Mouse (Mus musculus): ENCODE data around the gene Chrne. TPM values are rescaled to one million over a fixed set of nuclear protein-coding genes. Genes with fewer than 3 reads are reported as not detected.
A peak's percentile ranks its signal among the peaks of the same experiment; 100 is the strongest.

Chrne gene
- 0.56 TPM in 1 of 2 replicates, not detected in the other for polyA plus RNA-seq (2011; ENCODE audit: insufficient read depth, insufficient read length, low read depth, missing spikeins)

GRCm38 (mm10) chr11:70619101-70619500 is at the start of gene Chrne:
Gene Chrne (minus strand): TSS chr11:70619216.
- Histone ChIP-seq H3K4me3 (ENCODE audit: low read depth, low read length) (no peak within 1 kb of the TSS), H3K9me3 (replicated peaks; ENCODE audit: control insufficient read depth, insufficient read depth, low read length, poor library complexity, severe bottlenecking) (no peaks in the 10 kb centered on the region), H3K27ac (ENCODE audit: insufficient read depth, low read length) (no peak within 1 kb of the TSS), H3K4me1 (ENCODE audit: control insufficient read depth, insufficient read depth, low read length) (no peaks in the 10 kb centered on the region), H3K36me3 (ENCODE audit: control insufficient read depth, insufficient read depth, low read length, poor library complexity, severe bottlenecking) (no peaks in the 10 kb centered on the region), H3K9ac (ENCODE audit: low read depth, poor library complexity, severe bottlenecking) (no peak within 1 kb of the TSS), H3K27me3 (ENCODE audit: control insufficient read depth, insufficient read depth, low read length, poor library complexity, severe bottlenecking) (no peaks in the 10 kb centered on the region)
- TF ChIP-seq POLR2A (IDR thresholded peaks at IDR 0.05; ENCODE audit: insufficient read depth, low read length) (no peak), EP300 (IDR thresholded peaks at IDR 0.05; ENCODE audit: insufficient read depth, low read depth, low read length) (no peak), CTCF (IDR thresholded peaks at IDR 0.05; ENCODE audit: low read depth, low read length) (no peak)

- peaks cover 2% of the 10 kb centered on the region for H3K4me1 ChIP-seq (ENCODE audit: control insufficient read depth, insufficient read depth, low read length)
- H3K9me3 ChIP-seq (replicated peaks; ENCODE audit: control insufficient read depth, insufficient read depth, low read length, poor library complexity, severe bottlenecking) = no peaks in the 10 kb centered on the region
- no peak for TF ChIP-seq CTCF (IDR thresholded peaks at IDR 0.05; ENCODE audit: low read depth, low read length)
- no peak for TF ChIP-seq POLR2A (IDR thresholded peaks at IDR 0.05; ENCODE audit: insufficient read depth, low read length)
- TF ChIP-seq EP300 (IDR thresholded peaks at IDR 0.05; ENCODE audit: insufficient read depth, low read depth, low read length) = no peak
- peak overlapping the region; percentile 91 for H3K4me3 ChIP-seq (ENCODE audit: low read depth, low read length)
- peak overlapping the region; percentile 79 for H3K27ac ChIP-seq (ENCODE audit: insufficient read depth, low read length)
- H3K27me3 ChIP-seq (ENCODE audit: control insufficient read depth, insufficient read depth, low read length, poor library complexity, severe bottlenecking) = no peaks in the 10 kb centered on the region
- peak overlapping the region; percentile 84 for H3K9ac ChIP-seq (ENCODE audit: low read depth, poor library complexity, severe bottlenecking)
- peaks cover 31% of the 10 kb centered on the region for H3K36me3 ChIP-seq (ENCODE audit: control insufficient read depth, insufficient read depth, low read length, poor library complexity, severe bottlenecking)
Observed at GRCm38 (mm10) chr11:70668335-70668770, 49.3 kb upstream of the Chrne start.

- no peak for TF ChIP-seq CTCF (IDR thresholded peaks at IDR 0.05; ENCODE audit: low read depth, low read length)
- no peak for TF ChIP-seq EP300 (IDR thresholded peaks at IDR 0.05; ENCODE audit: insufficient read depth, low read depth, low read length)
- TF ChIP-seq POLR2A (IDR thresholded peaks at IDR 0.05; ENCODE audit: insufficient read depth, low read length) = no peak
- H3K36me3 ChIP-seq (ENCODE audit: control insufficient read depth, insufficient read depth, low read length, poor library complexity, severe bottlenecking) = peaks cover 38% of the 10 kb centered on the region
Observed at GRCm38 (mm10) chr11:70667271-70668150, 48.5 kb upstream of the Chrne start.

DNA sequence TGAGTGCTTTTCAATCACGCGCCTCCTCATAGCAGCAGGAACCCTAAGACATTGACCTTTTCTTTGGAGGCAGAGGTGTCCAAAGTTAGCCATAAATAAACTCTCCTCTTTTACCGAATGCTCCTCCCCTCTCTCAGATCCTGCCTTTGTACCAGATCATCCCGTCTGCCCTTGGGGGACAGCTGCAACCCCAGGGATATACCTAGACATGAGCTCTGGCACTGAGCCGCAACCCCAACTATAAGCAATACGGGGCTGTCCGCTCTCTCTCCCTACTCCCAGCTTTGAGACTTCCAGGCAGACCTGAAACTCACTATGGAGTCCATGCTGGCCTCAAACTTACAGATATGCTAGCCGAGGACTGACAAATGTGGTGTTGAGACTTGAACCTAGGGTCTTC is 47.7 kb upstream of the Chrne start:
- Histone ChIP-seq H3K36me3 (ENCODE audit: control insufficient read depth, insufficient read depth, low read length, poor library complexity, severe bottlenecking) (peaks cover 45% of the 10 kb centered on the region), H3K4me1 (ENCODE audit: control insufficient read depth, insufficient read depth, low read length) (peaks cover 2% of the 10 kb centered on the region), H3K9me3 (replicated peaks; ENCODE audit: control insufficient read depth, insufficient read depth, low read length, poor library complexity, severe bottlenecking) (no peaks in the 10 kb centered on the region), H3K4me3 (ENCODE audit: low read depth, low read length) (no peak overlapping the region), H3K27ac (ENCODE audit: insufficient read depth, low read length) (no peak overlapping the region), H3K9ac (ENCODE audit: low read depth, poor library complexity, severe bottlenecking) (0 out of 2 replicates have a peak overlapping the region, but pooled peaks have one; percentile 20), H3K27me3 (ENCODE audit: control insufficient read depth, insufficient read depth, low read length, poor library complexity, severe bottlenecking) (no peaks in the 10 kb centered on the region)
- TF ChIP-seq EP300 (IDR thresholded peaks at IDR 0.05; ENCODE audit: insufficient read depth, low read depth, low read length) = no peak
- TF ChIP-seq POLR2A (IDR thresholded peaks at IDR 0.05; ENCODE audit: insufficient read depth, low read length) = no peak
- no peak for TF ChIP-seq CTCF (IDR thresholded peaks at IDR 0.05; ENCODE audit: low read depth, low read length)

More at GRCm38 (mm10) chr11:70667271-70668150, 48.5 kb upstream of the Chrne start:
- Histone ChIP-seq H3K27me3 (ENCODE audit: control insufficient read depth, insufficient read depth, low read length, poor library complexity, severe bottlenecking) (no peaks in the 10 kb centered on the region), H3K9me3 (replicated peaks; ENCODE audit: control insufficient read depth, insufficient read depth, low read length, poor library complexity, severe bottlenecking) (no peaks in the 10 kb centered on the region), H3K9ac (ENCODE audit: low read depth, poor library complexity, severe bottlenecking) (peak overlapping the region; percentile 84), H3K4me1 (ENCODE audit: control insufficient read depth, insufficient read depth, low read length) (peaks cover 2% of the 10 kb centered on the region), H3K27ac (ENCODE audit: insufficient read depth, low read length) (peak overlapping the region; percentile 28; the same call in 1 of the 2 replicates), H3K4me3 (ENCODE audit: low read depth, low read length) (peak overlapping the region; percentile 12; the same call in 1 of the 2 replicates)

DNA sequence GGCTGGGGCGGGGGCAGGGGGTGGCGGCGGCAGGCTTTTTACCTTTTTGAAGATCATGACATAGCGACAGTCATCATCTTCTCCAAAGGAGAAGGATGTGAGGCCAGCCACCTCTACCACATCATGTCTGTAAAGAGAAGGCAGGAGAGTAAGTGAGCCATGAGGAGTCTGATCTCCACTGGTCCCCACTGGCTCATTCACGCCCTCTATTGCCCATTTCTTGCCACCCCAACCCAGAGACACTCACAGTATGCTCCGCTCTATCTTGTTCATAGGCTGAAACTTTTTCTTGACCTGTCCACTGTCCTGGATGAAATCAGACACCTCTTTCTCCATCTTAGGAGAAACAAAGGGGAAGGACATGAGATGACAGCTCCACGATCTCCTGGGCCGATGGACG is 45.7 kb upstream of the Chrne start:
- H3K9me3 ChIP-seq (replicated peaks; ENCODE audit: control insufficient read depth, insufficient read depth, low read length, poor library complexity, severe bottlenecking) = no peaks in the 10 kb centered on the region
- H3K4me3 ChIP-seq (ENCODE audit: low read depth, low read length) = no peak overlapping the region
- H3K4me1 ChIP-seq (ENCODE audit: control insufficient read depth, insufficient read depth, low read length) = no peaks in the 10 kb centered on the region
- H3K27me3 ChIP-seq (ENCODE audit: control insufficient read depth, insufficient read depth, low read length, poor library complexity, severe bottlenecking) = no peaks in the 10 kb centered on the region
- H3K27ac ChIP-seq (ENCODE audit: insufficient read depth, low read length) = no peak overlapping the region
- H3K36me3 ChIP-seq (ENCODE audit: control insufficient read depth, insufficient read depth, low read length, poor library complexity, severe bottlenecking) = peaks cover 45% of the 10 kb centered on the region
- no peak overlapping the region for H3K9ac ChIP-seq (ENCODE audit: low read depth, poor library complexity, severe bottlenecking)
- TF ChIP-seq POLR2A (IDR thresholded peaks at IDR 0.05; ENCODE audit: insufficient read depth, low read length) (no peak), CTCF (IDR thresholded peaks at IDR 0.05; ENCODE audit: low read depth, low read length) (peak; percentile 22), EP300 (IDR thresholded peaks at IDR 0.05; ENCODE audit: insufficient read depth, low read depth, low read length) (no peak)

GRCm38 (mm10) chr11:70663957-70664356 is 44.9 kb upstream of the Chrne start:
- Histone ChIP-seq H3K4me1 (ENCODE audit: control insufficient read depth, insufficient read depth, low read length) (no peaks in the 10 kb centered on the region), H3K9ac (ENCODE audit: low read depth, poor library complexity, severe bottlenecking) (no peak overlapping the region), H3K27ac (ENCODE audit: insufficient read depth, low read length) (no peak overlapping the region), H3K4me3 (ENCODE audit: low read depth, low read length) (no peak overlapping the region), H3K9me3 (replicated peaks; ENCODE audit: control insufficient read depth, insufficient read depth, low read length, poor library complexity, severe bottlenecking) (no peaks in the 10 kb centered on the region), H3K27me3 (ENCODE audit: control insufficient read depth, insufficient read depth, low read length, poor library complexity, severe bottlenecking) (no peaks in the 10 kb centered on the region), H3K36me3 (ENCODE audit: control insufficient read depth, insufficient read depth, low read length, poor library complexity, severe bottlenecking) (peaks cover 45% of the 10 kb centered on the region)
- TF ChIP-seq CTCF (IDR thresholded peaks at IDR 0.05; ENCODE audit: low read depth, low read length) (no peak), EP300 (IDR thresholded peaks at IDR 0.05; ENCODE audit: insufficient read depth, low read depth, low read length) (no peak), POLR2A (IDR thresholded peaks at IDR 0.05; ENCODE audit: insufficient read depth, low read length) (no peak)

Data from ES-Bruce4 (cell line).